Mouse (Mus musculus) urinary bladder, postnatal 10 days (tissue): ENCODE measurements around the gene Tacc2.
A peak's percentile ranks its signal among the peaks of the same experiment; 100 is the strongest.

ENCODE experiments used
- DNase-seq: peaks from one replicate; pipeline ENCODE4 v3.0.0; 2022; ENCODE audit warnings: low spot score

The Tacc2 gene

DNA sequence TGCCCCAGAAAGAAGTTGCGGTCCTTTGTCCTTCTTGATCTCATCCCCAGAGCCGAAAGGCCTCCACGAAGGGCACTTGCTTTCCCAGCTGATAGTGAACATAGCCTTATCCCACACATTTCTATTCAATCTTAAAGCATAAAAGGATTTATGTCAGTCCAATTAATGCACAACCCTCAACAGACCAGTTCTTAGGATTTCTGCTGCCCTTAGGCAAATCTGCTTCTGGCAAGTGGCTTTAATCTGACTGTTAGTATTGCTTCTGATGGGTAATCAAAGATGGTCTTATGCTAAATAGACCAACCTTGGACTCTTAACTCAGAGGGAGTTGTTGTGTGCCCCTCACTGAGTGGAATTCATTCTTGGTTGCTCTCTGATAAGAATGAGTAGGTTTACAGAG is 40.4 kb downstream of the Tacc2 start:
- DNase-seq, result no peak

GRCm38 (mm10) chr7:130621068-130621467 is 43.8 kb downstream of the Tacc2 start:
- DNase-seq, result no peak

- DNase-seq, result no peak
These were observed 44.7 kb downstream of the Tacc2 start for GRCm38 (mm10) chr7:130621953-130622352.

DNA sequence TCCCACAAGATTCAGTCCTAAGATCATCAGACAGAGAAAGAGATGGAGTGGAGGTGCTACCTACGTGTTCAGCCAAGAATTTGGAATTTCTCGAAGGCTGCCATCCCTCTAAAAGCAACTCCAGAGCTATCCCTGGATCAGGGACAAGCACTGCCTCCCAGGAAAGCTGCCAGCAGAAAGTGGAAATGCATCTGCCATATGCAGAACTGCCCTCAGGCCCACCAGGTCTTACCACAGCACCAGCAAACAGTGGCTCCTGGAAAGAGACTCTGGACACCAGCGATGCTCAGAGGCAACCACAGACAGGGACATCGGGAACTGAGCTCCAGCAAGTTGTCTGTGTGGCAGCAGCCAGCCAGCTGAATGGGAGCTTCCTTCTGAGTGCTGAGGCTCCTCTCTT is 45.1 kb downstream of the Tacc2 start:
- DNase-seq, result no peak

GRCm38 (mm10) chr7:130624299-130624698 is 47.1 kb downstream of the Tacc2 start:
- DNase-seq, result no peak

GRCm38 (mm10) chr7:130625361-130625760 is 48.1 kb downstream of the Tacc2 start:
- DNase-seq, result no peak

- DNase-seq, result no peak
These were observed 51.4 kb downstream of the Tacc2 start for GRCm38 (mm10) chr7:130628601-130629000.

DNA sequence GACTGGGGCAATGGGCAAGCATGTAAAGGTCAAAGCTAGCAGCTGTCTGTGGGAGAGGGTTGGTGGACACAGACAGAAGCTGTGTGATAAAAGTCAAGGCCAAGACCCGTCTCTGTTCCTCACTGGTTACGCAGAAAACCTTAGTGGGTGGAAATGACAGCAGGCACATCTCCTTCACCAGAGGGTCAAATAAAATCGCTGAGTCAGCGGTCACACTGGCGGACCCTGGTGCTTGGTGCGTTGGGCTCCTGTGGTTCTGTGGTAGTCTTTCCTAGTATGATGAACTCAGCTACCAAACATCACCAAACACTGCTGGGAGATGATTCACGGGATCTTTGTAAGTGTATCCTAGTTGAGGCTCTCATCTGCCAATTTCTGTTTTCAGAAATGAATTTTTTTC is 52.8 kb downstream of the Tacc2 start:
- no peak for DNase-seq

DNA sequence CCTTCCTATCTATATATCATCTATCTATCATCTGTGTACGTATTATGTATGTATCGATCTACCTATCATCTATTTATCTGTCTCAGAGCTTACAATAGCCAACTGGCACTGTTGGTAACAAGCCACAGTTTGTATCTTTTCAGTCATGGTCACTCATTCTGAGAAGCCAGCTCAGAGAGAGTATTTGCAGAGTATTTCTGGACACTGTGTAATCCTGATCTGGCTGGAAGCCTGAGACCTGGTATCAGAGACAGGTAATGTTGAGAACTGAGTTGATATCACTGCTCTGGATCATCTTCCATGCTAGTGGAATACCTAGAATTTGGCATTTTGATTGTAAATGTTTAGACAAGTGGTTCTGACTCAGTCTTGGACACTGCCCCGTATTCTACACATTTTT is 53.7 kb downstream of the Tacc2 start:
- no peak for DNase-seq

GRCm38 (mm10) chr7:130631553-130632378 is 54.5 kb downstream of the Tacc2 start:
- DNase-seq, result no peak

DNA sequence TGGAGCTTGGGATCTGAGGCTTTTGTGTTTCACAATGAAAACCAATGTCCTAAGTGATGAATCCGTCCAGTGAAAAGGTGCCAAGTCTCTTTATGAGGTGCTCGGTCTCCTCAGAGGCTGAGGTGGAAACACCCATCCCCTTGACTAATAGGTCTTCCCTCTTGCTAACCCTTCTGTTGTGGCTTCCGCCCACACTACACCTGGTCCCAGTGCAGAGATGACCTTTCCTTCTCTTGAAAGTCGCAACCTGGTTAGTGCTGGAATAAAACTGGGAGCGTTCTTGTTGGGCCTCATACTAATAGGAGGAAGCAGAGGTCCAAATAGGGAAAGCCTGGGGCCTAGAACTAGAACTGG is 55.1 kb downstream of the Tacc2 start:
- no peak for DNase-seq

GRCm38 (mm10) chr7:130634259-130634871 is 57.1 kb downstream of the Tacc2 start:
- no peak for DNase-seq

DNA sequence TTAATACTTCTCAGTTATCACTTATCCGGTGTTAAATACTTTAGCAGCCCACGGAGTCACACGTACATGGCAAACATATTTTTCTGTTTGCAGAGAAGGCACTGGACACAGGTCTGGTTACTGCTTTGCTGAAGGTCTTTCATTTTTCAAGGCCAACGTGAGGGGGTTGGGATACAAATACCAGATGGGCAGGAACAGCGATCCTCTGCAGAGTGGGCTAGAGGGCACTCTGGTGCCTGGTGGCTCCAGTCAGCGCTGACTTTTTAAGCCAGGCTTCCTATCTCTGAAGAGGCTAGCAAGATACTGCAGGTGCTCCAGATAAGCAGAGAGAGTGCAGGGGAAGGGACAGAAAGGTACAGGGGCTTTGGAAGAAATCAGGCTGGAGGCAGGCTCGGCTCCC is 58.0 kb downstream of the Tacc2 start:
- DNase-seq, result no peak

- no peak for DNase-seq
These were observed 59.0 kb downstream of the Tacc2 start for GRCm38 (mm10) chr7:130636274-130636673.

DNA sequence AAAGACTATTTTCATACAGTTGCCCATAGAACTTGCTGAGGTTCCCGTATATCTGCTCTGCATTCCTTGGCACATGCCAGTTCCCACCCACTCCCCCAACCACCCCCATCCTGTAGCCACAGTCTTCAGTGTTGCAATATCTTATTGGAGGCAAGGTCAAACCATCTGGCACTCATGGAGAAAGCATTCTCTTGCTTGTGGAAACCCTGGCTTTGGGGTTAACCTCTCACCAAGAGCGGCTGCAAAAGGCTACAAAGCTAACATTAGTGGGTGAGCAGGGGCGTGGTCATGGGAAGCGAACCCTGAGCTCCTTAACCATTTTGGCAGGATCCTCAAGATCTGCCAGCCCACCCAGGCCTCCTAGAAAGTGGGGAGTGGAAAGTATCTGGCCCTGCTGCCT is 59.7 kb downstream of the Tacc2 start:
- no peak for DNase-seq

- no peak for DNase-seq
These were observed 60.6 kb downstream of the Tacc2 start for GRCm38 (mm10) chr7:130637811-130638210.

GRCm38 (mm10) chr7:130640681-130641080 is 63.4 kb downstream of the Tacc2 start:
- DNase-seq, result no peak

DNA sequence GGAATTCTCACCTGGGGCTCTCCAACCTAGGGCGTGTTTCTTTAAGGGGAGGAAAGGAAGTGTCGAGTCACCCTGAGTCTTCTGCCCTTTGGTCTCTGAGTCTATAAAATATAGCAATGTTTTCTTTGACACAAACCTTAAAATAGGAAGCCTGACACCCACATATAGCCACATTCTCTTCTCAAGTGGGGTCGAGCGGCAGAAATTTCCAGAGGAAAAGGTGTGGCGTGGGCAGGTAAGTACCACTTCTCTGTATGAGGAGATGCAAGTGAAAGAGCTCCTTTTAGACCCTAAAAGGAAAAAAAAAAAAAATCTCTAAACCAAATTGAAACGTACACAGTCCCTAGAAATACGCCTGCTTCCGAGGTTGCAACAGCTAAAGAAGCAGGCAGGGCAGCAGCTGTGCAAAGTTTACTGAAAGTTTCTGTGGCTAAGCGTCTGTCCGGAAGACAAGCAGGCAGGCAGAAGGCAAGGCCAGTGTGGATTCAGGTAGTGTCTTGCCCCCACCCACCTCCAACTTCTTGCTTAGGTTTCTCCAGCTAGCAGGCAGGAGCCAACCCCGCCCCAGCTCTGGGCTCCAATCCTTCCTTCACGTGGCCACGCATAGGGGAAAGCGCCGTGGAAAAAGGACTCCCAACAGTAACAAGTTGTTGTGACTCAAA is 68.2 kb downstream of the Tacc2 start:
- DNase-seq, result no peak

GRCm38 (mm10) chr7:130645994-130646761 is 68.9 kb downstream of the Tacc2 start:
- peak; percentile 41 for DNase-seq

- DNase-seq, result peak; percentile 42
These were observed 69.5 kb downstream of the Tacc2 start for GRCm38 (mm10) chr7:130646762-130647139.

- no peak for DNase-seq
These were observed 70.8 kb downstream of the Tacc2 start for GRCm38 (mm10) chr7:130648061-130648460.

DNA sequence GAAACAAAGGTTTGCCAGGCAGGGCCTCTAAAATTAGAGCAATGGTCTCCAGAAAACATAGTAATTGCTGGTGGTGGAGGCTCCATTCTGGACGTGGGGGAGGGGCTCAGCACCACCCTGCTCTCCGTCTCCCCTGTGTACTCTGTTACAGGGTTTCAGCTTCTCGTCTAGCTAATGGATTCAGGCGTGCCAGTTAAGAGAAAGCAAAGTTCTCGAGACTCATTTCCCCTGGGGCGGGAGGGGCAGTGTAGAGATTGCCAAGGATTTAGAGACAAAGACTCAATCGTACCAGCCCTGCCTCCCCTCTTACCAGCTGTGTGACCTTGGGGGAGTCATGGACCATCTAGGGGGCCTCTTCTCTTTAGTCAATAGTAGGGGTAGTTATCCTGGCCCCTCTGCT is 72.0 kb downstream of the Tacc2 start:
- no peak for DNase-seq

DNA sequence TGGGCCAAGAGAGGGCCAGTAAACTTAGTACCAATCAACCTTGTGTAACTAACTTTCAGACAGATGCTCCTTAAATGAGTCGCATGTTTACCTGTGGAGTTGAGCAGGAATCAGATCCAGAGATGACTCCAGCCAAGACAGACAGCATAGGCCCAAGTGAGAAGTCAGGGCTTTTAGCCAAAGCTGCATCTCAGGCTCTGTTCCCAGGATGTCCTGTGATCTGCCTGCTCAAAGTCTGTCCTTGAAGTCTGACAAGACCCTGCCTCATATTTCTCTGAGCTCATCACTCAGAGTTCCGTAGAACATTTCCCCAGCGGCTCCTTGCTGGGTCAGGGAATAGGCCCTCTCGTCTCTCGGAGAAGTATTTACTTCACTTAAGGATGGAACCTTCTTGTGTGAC is 73.4 kb downstream of the Tacc2 start:
- DNase-seq, result no peak
